Mouse (Mus musculus): ENCODE measurements around the gene Id3.

Gene Id3

GRCm38 (mm10) chr4:136177612-136178474 is 34.5 kb downstream of the Id3 start:
- no peak for DNase-seq (ENCODE audit: low read depth, low spot score)

- no peak for DNase-seq (ENCODE audit: low read depth, low spot score)
These were observed 35.2 kb downstream of the Id3 start for GRCm38 (mm10) chr4:136178475-136178921.

GRCm38 (mm10) chr4:136179456-136179855 is 36.2 kb downstream of the Id3 start:
- no peak for DNase-seq (ENCODE audit: low read depth, low spot score)

GRCm38 (mm10) chr4:136179998-136180397 is 36.7 kb downstream of the Id3 start:
- peak; percentile 83 for DNase-seq (ENCODE audit: low read depth, low spot score)

GRCm38 (mm10) chr4:136180408-136181330 is 37.4 kb downstream of the Id3 start:
- DNase-seq (ENCODE audit: low read depth, low spot score): no peak

GRCm38 (mm10) chr4:136181367-136181766 is 38.1 kb downstream of the Id3 start:
- DNase-seq (ENCODE audit: low read depth, low spot score): no peak

GRCm38 (mm10) chr4:136185375-136185774 is 42.1 kb downstream of the Id3 start:
- DNase-seq (ENCODE audit: low read depth, low spot score): no peak

- no peak for DNase-seq (ENCODE audit: low read depth, low spot score)
These were observed 43.0 kb downstream of the Id3 start for GRCm38 (mm10) chr4:136186315-136186714.

- no peak for DNase-seq (ENCODE audit: low read depth, low spot score)
These were observed 43.6 kb downstream of the Id3 start for GRCm38 (mm10) chr4:136186739-136187472.

GRCm38 (mm10) chr4:136188973-136189737 is 45.9 kb downstream of the Id3 start:
- DNase-seq (ENCODE audit: low read depth, low spot score): no peak

- DNase-seq (ENCODE audit: low read depth, low spot score): no peak
These were observed 46.6 kb downstream of the Id3 start for GRCm38 (mm10) chr4:136189912-136190311.

- DNase-seq (ENCODE audit: low read depth, low spot score): no peak
These were observed 50.3 kb downstream of the Id3 start for GRCm38 (mm10) chr4:136193571-136193970.

- no peak for DNase-seq (ENCODE audit: low read depth, low spot score)
These were observed 51.7 kb downstream of the Id3 start for GRCm38 (mm10) chr4:136195029-136195428.
